Mouse (Mus musculus) embryonic facial prominence, embryonic 13.5 days (tissue): Measurements from ENCODE around the gene Nlrc3. TPM values are rescaled to one million over a fixed set of nuclear protein-coding genes. Genes with fewer than 3 reads are reported as not detected.
"Not testable (repeated sequence)": the region's sequence is repeated elsewhere in the genome, so short reads cannot be mapped to it uniquely, and the experiment has no call there.

Experiments
- ATAC-seq: fragments of 200-750 bp; cut with Nextera tagmentation; 2 replicates; pipeline ENCODE4 v1.8.0; 2017; ENCODE audit warnings: low read depth; ENCODE audit not compliant: insufficient number of reproducible peaks, insufficient read depth, low FRiP score, low TSS enrichment
- H3K27ac ChIP-seq: fragments of 300-500 bp; sonication (generic); 2 replicates; pipeline ENCODE4 v1.5.1; 2015; ENCODE audit warnings: moderate library complexity, mild to moderate bottlenecking, inconsistent platforms
- H3K27me3 ChIP-seq: fragments of 300-500 bp; sonication (generic); 2 replicates; pipeline ENCODE4 v1.6.1; 2015; ENCODE audit warnings: mild to moderate bottlenecking, inconsistent platforms
- H3K36me3 ChIP-seq: fragments of 300-500 bp; sonication (generic); 2 replicates; pipeline ENCODE4 v1.6.1; 2015; ENCODE audit warnings: mild to moderate bottlenecking, inconsistent platforms
- H3K4me1 ChIP-seq: fragments of 300-500 bp; sonication (generic); 2 replicates; pipeline ENCODE4 v1.6.1; 2015; ENCODE audit warnings: inconsistent platforms
- H3K4me2 ChIP-seq: fragments of 300-500 bp; sonication (generic); 2 replicates; pipeline ENCODE4 v1.6.1; 2015; ENCODE audit warnings: moderate library complexity, mild to moderate bottlenecking, inconsistent platforms
- H3K4me3 ChIP-seq: fragments of 300-500 bp; sonication (generic); 2 replicates; pipeline ENCODE4 v1.5.1; 2015; ENCODE audit warnings: mild to moderate bottlenecking, inconsistent platforms
- H3K9ac ChIP-seq: fragments of 300-500 bp; sonication (generic); 2 replicates; pipeline ENCODE4 v1.6.1; 2015; ENCODE audit warnings: mild to moderate bottlenecking, inconsistent platforms
- H3K9me3 ChIP-seq: fragments of 300-500 bp; sonication (generic); 2 replicates; pipeline ENCODE4 v1.6.1; 2016; ENCODE audit warnings: inconsistent platforms
- WGBS: fragments of 180-500 bp; shearing (Covaris S2); methylation state at CpG from one replicate; pipeline ENCODE4 v1.1.7; 2015; ENCODE audit warnings: mixed read lengths; 5-methylcytosine and 5-hydroxymethylcytosine counted together
- polyA plus RNA-seq: library from polyadenylated mRNA; unstranded; fragments of >200 nt; fragmentation: Nextera tagmentation; extraction: Ambion mirVana; gene quantifications from 2 replicates; pipeline ENCODE4 v1.2.1, GENCODE M21; 2015

Nlrc3 gene
- polyA plus RNA-seq, 1 experiment from 2014 or later = 1.3 TPM

DNA sequence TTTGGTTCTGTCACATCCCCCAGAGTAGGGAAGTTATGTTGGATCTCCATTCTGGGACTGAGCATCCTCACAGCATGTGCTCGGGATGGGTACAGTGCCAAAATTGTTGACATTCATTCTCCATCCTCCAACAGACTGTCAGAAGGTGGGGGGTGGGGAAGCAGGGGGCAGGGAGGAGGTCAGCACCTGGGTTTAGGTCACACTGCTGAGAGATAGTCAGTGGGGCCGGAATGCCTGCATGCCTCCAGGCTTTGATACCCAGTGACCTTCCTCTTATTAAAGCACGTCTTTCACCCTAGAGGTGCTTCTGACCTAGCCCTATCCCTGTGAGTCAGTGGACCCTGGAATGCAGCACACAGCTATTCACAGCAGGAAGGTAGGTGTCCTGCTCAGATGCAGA lies 280 bp upstream of the Nlrc3 start:
- Histone ChIP-seq H3K4me1 (no peaks in the 10 kb centered on the region), H3K36me3 (peaks cover 44% of the 10 kb centered on the region), H3K9ac (no peak overlapping the region), H3K9me3 (no peaks in the 10 kb centered on the region), H3K4me3 (no peak overlapping the region), H3K27me3 (no peaks in the 10 kb centered on the region), H3K4me2 (no peak overlapping the region), H3K27ac (no peak overlapping the region)
- 19% methylated on average over 3 of the region's 3 CpGs for WGBS
- ATAC-seq = no peak

DNA sequence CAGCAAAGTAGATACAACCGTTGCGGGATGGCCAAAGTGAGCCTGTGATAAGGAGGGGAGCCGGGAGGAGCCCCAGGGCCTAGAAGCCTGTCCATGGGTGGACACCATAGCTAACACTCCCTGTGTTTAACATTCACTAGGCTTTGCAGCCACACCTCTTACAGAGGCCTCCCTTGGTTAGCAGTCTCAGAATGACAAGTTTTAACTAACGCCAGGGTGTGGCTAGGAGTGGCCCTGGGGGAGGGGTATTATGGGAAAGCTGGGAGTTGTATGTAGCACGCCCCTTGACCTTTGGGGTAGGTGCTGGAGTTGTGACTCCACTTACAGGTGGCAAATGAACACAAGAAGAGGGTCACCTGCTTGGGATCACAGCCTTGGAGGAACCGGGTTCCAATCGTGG lies 774 bp downstream of the Nlrc3 start:
- Histone ChIP-seq H3K4me2 (no peak overlapping the region), H3K9ac (no peak overlapping the region), H3K9me3 (no peaks in the 10 kb centered on the region), H3K27ac (no peak overlapping the region), H3K36me3 (peaks cover 33% of the 10 kb centered on the region), H3K27me3 (no peaks in the 10 kb centered on the region), H3K4me1 (no peaks in the 10 kb centered on the region), H3K4me3 (no peak overlapping the region)
- ATAC-seq = 0 out of 2 replicates have a peak, but pooled peaks have one; percentile 43
- WGBS = 86% methylated on average over 7 of the region's 7 CpGs

DNA sequence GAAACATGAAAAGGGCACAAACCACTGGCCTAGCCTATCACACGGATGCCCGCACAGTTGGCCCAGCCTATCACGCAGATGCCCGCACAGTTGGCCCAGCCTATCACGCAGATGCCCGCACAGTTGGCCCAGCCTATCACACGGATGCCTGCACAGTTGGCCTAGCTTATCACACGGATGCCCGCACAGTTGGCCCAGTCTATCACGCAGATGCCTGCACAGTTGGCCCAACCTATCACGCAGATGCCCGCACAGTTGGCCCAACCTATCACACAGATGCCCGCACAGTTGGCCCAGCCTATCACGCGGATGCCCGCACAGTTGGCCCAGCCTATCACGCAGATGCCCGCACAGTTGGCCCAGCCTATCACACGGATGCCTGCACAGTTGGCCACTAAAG lies 2.0 kb downstream of the Nlrc3 start:
- not testable (repeated sequence) for ATAC-seq, H3K4me1 ChIP-seq, H3K4me3 ChIP-seq, H3K4me2 ChIP-seq, H3K9me3 ChIP-seq, H3K27me3 ChIP-seq, H3K9ac ChIP-seq, H3K27ac ChIP-seq
- WGBS = 92% methylated on average over 19 of the region's 19 CpGs
- peaks cover 21% of the 10 kb centered on the region for H3K36me3 ChIP-seq

DNA sequence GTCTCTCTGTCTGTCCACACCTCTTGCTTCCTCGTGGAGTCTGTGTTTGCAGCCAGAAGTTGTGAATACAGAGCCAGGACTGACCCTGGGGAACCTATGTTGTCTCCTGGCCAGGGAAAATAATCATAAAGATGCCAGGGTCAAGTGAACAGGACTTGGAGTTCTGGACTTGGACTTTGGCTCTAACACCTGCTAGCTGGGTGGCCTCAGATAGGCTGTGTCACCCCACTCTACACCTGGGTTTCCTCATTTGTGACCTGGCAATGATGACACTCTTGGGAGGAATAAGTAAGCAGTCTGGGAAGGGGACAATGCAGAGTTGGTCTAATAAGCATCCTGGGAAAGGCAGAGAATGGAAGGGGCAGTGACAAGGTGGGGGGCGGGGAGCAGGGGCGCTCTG lies 10.9 kb downstream of the Nlrc3 start:
- no peak overlapping the region for H3K9ac ChIP-seq
- no peak overlapping the region for H3K4me3 ChIP-seq
- WGBS = 81% methylated on average over 3 of the region's 3 CpGs
- no peaks in the 10 kb centered on the region for H3K36me3 ChIP-seq
- no peak for ATAC-seq
- H3K4me2 ChIP-seq = no peak overlapping the region
- no peaks in the 10 kb centered on the region for H3K4me1 ChIP-seq
- no peak overlapping the region for H3K27ac ChIP-seq
- H3K27me3 ChIP-seq = no peaks in the 10 kb centered on the region
- no peaks in the 10 kb centered on the region for H3K9me3 ChIP-seq

DNA sequence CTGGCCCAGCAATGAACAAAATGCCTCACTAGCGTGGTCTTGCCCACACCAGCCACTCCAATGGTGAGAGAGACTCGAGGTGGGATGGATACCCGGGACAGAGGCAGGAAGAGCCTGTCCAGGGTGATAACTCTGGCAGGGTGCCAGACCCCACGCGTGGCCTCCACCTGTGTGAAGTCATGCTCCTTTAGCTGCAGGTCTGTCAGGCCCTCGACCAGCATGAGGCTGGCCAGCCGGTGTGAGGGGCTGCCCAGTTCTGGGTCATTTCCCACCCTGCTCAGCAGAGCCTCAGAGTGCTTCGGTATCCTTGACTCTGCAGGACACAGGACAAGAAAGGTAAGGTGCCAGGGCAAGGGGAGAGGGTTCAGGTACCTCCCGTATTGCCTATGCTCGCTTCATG lies 11.4 kb downstream of the Nlrc3 start:
- Histone ChIP-seq H3K27ac (no peak overlapping the region), H3K27me3 (no peaks in the 10 kb centered on the region), H3K4me1 (no peaks in the 10 kb centered on the region), H3K36me3 (no peaks in the 10 kb centered on the region), H3K4me2 (no peak overlapping the region), H3K9me3 (no peaks in the 10 kb centered on the region), H3K9ac (no peak overlapping the region), H3K4me3 (no peak overlapping the region)
- no peak for ATAC-seq
- 82% methylated on average over 10 of the region's 10 CpGs for WGBS

DNA sequence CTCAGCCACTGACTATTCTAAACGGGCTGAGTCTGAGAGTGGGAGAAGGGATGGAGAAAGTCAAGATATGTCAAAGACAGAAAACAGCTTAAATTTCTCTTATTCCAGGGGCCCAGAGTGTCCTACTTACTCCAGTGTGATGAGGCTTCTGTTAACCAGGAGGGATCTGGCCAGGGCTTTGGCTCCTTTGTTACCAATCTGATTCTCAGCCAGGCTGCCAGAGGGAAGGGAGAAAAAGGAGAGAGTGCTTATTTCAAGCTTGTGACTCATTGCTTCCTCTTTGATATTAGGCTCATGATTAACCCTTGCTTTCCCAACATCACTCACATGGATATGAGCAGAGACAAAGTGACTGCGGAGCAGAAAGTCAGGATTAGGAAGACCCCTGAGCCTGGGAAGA lies 17.2 kb downstream of the Nlrc3 start:
- Histone ChIP-seq H3K4me3 (no peak overlapping the region), H3K27me3 (no peaks in the 10 kb centered on the region), H3K27ac (no peak overlapping the region), H3K4me2 (no peak overlapping the region), H3K9me3 (no peaks in the 10 kb centered on the region), H3K36me3 (no peaks in the 10 kb centered on the region), H3K9ac (no peak overlapping the region), H3K4me1 (0 out of 2 replicates have a peak, but pooled peaks cover 5% of the 10 kb centered on the region)
- 71% methylated on average over 2 of the region's 2 CpGs for WGBS
- no peak for ATAC-seq

DNA sequence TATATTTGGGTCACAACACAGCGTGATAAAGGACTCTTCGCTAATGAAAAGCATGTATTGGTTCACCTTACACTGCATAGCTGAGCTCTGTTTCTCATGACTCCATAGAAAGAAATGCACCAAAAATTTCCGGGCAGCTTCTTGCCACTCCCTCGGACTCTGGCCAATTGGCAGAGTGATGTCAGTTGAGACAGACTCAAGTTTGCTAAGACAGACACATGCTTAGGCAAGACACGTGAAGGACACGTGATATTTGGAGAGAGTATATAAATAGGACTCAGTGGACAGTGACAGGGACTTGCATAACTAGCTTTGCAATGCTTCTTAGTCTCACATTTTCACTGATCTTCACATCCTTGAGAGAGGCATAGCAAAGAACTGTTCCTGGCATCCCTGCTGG lies 20.1 kb downstream of the Nlrc3 start:
- Histone ChIP-seq H3K36me3 (no peaks in the 10 kb centered on the region), H3K9ac (no peak overlapping the region), H3K4me2 (no peak overlapping the region), H3K9me3 (no peaks in the 10 kb centered on the region), H3K27me3 (no peaks in the 10 kb centered on the region), H3K4me3 (no peak overlapping the region), H3K27ac (no peak overlapping the region), H3K4me1 (0 out of 2 replicates have a peak, but pooled peaks cover 5% of the 10 kb centered on the region)
- WGBS = 83% methylated on average over 6 of the region's 6 CpGs
- ATAC-seq = no peak

DNA sequence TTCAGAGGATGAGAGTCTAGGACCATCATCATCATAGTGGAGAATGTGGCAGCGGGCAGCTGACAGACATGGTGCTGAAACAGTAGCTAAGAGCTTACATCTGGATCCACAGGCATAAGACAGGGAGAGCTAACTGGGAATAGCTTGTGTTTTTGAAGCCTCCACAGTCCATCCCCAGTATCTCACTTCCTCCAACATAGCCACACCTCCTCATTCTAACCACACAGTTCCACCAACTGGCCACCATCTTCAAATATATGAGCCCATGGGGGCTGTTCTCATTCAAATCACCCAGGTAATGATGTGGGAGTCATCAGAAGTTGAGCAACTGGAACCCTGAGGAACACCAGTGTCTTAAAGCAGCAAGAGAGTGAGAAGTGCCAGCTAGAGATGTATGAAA lies 25.3 kb downstream of the Nlrc3 start:
- H3K27ac ChIP-seq = no peak overlapping the region
- H3K36me3 ChIP-seq = peaks cover 6% of the 10 kb centered on the region; the same call in 1 of the 2 replicates
- 87% methylated on average over 1 of the region's 1 CpGs for WGBS
- H3K27me3 ChIP-seq = no peaks in the 10 kb centered on the region
- no peaks in the 10 kb centered on the region for H3K4me1 ChIP-seq
- no peaks in the 10 kb centered on the region for H3K9me3 ChIP-seq
- no peak for ATAC-seq
- H3K9ac ChIP-seq = no peak overlapping the region
- no peak overlapping the region for H3K4me3 ChIP-seq
- H3K4me2 ChIP-seq = no peak overlapping the region

DNA sequence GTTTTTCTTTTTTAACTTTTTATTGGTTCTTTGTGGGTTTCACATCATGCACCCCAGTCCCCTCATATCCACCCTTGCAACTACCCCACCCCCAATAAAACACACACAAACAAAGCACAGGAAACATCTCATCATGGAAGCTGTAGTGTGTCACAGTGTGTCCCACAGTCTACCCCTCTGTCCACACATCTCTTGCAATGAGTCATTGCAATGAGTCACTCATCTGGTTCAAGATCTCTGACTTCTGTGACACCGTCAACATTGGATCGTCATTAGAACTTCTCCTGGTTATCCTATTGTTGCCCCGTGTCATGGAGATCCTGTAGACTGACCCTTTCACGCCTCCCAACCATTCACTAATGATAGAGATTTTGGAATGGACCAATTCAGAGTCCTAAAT lies 41.7 kb downstream of the Nlrc3 start:
- Histone ChIP-seq H3K27me3 (no peaks in the 10 kb centered on the region), H3K4me2 (no peak overlapping the region), H3K9ac (no peak overlapping the region), H3K9me3 (no peaks in the 10 kb centered on the region), H3K4me3 (no peak overlapping the region), H3K27ac (no peak overlapping the region), H3K36me3 (peaks cover 88% of the 10 kb centered on the region), H3K4me1 (no peaks in the 10 kb centered on the region)
- ATAC-seq = no peak
- 88% methylated on average over 4 of the region's 4 CpGs for WGBS

DNA sequence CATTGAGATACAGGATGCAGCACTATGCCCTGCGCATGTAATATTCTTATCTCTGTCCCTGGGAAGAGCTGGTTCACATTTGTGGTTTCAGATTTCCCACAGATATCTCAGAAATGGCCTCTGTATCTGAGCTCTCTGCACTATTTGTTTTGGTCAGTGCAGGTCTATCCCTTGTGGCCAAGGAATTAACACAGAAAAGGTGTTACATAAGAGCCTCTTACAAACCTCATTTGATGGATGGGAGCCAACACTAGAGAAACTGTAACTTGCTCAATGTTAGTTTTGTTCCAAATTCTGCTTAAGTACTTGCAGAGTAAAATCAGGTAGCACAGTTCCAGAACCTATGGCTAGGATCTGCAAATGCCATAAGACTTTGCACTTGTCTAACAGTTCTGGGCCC lies 42.3 kb downstream of the Nlrc3 start:
- 98% methylated on average over 1 of the region's 1 CpGs for WGBS
- H3K4me1 ChIP-seq = no peaks in the 10 kb centered on the region
- H3K9ac ChIP-seq = no peak overlapping the region
- H3K4me3 ChIP-seq = no peak overlapping the region
- H3K4me2 ChIP-seq = no peak overlapping the region
- H3K27ac ChIP-seq = no peak overlapping the region
- no peaks in the 10 kb centered on the region for H3K27me3 ChIP-seq
- H3K36me3 ChIP-seq = peaks cover 91% of the 10 kb centered on the region
- ATAC-seq = no peak
- H3K9me3 ChIP-seq = no peaks in the 10 kb centered on the region

DNA sequence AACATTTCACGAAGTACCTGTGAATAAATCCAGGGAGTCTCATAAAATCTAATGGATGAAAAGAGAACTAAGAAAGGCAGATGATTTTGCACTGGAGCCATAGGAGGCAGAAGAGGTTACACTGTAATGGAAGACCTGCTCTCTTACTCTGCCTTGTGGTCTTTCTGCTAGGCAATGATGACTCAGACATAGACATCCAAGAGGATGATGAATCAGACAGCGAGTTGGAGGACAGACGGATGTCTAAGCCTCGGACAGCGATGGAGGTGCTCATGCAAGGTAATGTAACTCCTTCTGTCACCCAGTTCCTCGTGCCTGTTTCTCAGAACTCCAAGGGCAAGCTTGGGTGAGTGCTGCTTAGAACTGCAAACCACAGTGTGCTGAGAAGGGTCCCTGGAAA lies 42.9 kb downstream of the Nlrc3 start:
- Histone ChIP-seq H3K9me3 (no peaks in the 10 kb centered on the region), H3K36me3 (peaks cover 89% of the 10 kb centered on the region), H3K4me3 (no peak overlapping the region), H3K27ac (no peak overlapping the region), H3K27me3 (no peaks in the 10 kb centered on the region), H3K4me2 (no peak overlapping the region), H3K9ac (no peak overlapping the region), H3K4me1 (no peaks in the 10 kb centered on the region)
- ATAC-seq = no peak
- WGBS = 89% methylated on average over 6 of the region's 6 CpGs

DNA sequence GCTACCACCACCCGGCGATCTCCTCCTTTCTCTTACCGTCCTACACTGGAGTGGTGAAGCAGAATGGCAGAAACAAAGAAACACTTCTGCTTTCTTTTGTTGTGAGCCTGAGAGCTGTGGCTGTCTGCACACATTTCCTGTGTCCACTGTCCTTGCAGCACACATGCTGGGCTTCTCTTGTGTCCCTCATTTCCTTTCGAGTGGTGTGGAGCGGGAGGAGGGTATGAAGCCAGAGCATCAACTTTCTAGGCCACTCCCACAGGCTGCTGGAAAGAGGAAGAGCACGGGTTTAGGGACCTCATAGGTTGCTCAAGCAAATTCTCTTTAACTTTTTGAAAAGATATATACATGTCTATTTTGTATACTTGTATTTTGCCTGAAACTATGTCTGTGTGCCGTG lies 47.3 kb downstream of the Nlrc3 start:
- Histone ChIP-seq H3K4me1 (peaks cover 5% of the 10 kb centered on the region; the same call in 1 of the 2 replicates), H3K9me3 (0 out of 2 replicates have a peak, but pooled peaks cover 4% of the 10 kb centered on the region), H3K9ac (no peak overlapping the region), H3K27ac (no peak overlapping the region), H3K36me3 (peaks cover 80% of the 10 kb centered on the region), H3K4me3 (no peak overlapping the region), H3K4me2 (no peak overlapping the region), H3K27me3 (no peaks in the 10 kb centered on the region)
- 77% methylated on average over 7 of the region's 7 CpGs for WGBS
- no peak for ATAC-seq

DNA sequence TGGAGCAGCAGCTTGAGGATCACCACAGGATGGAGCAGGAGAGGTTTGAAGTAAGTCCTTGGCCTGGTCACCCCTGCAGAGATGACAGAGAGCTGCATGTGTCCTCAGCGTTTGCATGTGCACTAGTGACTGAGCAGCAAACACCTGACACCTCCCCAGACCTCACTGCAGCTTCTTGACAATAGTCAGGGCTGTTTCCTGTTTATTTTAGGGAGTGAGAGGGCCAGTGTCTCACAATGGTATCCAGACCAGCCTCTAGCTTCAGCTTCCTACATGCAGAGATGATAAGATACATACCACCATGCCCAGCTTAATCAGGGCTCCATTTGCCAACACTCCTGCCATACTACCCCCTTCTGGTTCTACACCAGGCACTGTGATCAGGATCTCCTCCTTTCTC lies 47.9 kb downstream of the Nlrc3 start:
- Histone ChIP-seq H3K4me2 (no peak overlapping the region), H3K36me3 (peaks cover 80% of the 10 kb centered on the region), H3K4me1 (peaks cover 9% of the 10 kb centered on the region), H3K27me3 (no peaks in the 10 kb centered on the region), H3K9me3 (0 out of 2 replicates have a peak, but pooled peaks cover 4% of the 10 kb centered on the region), H3K9ac (no peak overlapping the region), H3K27ac (no peak overlapping the region), H3K4me3 (no peak overlapping the region)
- ATAC-seq = no peak
- WGBS = 72% methylated on average over 1 of the region's 1 CpGs
